Mouse (Mus musculus) adrenal gland, adult 2 months (tissue): Measurements from ENCODE around the gene Anks1b. TPM values are rescaled to one million over a fixed set of nuclear protein-coding genes. Genes with fewer than 3 reads are reported as not detected.

ENCODE experiments used
- DNase-seq: peaks from one replicate; pipeline ENCODE4 v3.0.0; 2021
- long read RNA-seq: library from polyadenylated mRNA; stranded (forward); transcript quantifications from one replicate; pipeline ENCODE4 v2.0.0, GENCODE M21; 2021
- polyA plus RNA-seq: library from polyadenylated mRNA; depleted of rRNA; stranded (reverse); fragments of >200 nt; gene quantifications from 2 replicates; pipeline ENCODE4 v1.2.3, GENCODE M21; 2012; rRNA removed
- total RNA-seq, 2 experiments: library from RNA; stranded (reverse); gene quantifications; 2 replicates each; pipeline ENCODE4 v1.2.3; 2021

The Anks1b gene
- total RNA-seq (under 1 TPM; 0.72 to 0.86 TPM), polyA plus RNA-seq (0.31 and 0.50 TPM in 2 replicates)
- long read RNA-seq, partial matches to known transcripts, result 0 of 24 reads
- long read RNA-seq, other reads (novel, unspliced or antisense), result 24 of 24 reads

DNA sequence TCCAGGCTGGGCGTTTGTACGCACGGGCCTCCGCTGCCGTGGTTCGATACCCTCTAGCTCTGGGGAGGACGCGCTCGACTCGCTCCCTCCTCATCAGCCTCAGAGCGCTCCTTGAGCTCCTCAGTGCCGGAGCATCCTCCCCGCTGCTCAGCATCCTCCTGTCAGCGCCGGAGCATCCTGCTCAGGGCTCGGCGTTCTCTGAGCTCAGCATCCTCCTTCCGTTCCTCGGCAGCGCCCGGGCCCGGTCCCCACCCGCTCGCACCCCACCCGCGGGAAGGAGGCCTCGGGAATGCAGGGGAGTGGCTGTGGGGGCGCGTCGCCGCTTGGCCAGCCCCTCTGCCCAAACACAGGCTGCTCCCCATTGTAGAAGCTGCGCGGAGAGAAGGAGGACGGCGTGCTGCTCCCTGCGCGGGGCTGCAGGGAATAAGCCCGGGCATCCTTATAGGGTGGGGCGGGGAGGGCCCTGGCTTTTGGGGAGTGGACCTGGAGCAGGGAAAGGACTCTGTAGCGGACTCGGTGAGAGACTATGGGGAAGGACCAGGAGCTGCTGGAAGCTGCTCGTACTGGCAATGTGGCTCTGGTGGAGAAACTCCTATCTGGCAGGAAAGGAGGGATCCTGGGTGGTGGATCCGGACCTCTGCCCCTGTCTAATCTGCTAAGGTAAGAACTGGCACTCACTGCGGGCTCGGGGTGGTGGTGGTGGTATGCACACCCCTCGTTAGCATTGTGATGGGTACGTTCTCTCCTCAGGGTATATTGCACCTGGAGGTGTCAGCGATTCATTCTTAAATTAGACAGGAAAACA lies at the start of gene Anks1b:
Anks1b (plus strand) TSS at position 364 of the 805 bp plus-strand sequence.
- DNase-seq, result peak; percentile 4

DNA sequence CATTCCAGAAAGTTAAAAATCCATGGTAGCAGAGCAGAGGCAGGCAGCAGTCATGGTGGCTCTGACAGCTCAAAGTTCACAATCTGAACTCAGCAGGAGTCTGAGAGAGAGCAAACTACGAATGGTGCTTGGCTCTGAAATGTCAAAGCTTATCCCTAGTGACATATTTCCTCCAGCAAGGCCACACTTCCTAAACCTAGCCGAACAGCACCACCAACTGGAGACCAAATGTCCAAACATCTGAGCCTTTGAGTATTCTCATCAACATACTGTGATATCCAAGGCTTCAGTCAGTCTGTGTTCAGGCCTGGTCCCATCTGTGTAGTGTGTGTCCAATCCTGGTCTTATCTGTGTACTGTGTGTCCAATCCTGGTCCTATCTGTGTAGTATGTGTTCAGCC lies 49.4 kb upstream of the Anks1b start:
- peak; percentile 39 for DNase-seq

DNA sequence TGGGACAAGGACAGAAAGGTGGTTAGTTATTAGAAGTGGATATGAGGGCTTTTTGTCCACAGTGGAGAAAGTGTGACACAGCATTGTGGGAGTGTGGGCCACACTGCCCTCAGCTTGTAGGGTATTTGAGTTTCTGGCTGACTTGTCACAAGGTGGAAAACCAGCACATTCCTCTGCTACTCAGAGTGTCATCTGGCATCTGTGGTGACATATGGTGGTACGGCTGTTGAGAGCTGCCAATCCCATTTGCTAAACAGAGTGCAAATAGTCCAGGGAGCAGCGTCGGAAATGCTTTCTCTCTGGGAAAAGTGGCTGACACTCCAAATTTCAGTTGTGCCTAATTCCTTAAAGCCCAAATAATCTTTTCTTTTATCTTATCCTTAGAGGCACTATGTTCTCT lies 46.4 kb upstream of the Anks1b start:
- DNase-seq, result no peak

DNA sequence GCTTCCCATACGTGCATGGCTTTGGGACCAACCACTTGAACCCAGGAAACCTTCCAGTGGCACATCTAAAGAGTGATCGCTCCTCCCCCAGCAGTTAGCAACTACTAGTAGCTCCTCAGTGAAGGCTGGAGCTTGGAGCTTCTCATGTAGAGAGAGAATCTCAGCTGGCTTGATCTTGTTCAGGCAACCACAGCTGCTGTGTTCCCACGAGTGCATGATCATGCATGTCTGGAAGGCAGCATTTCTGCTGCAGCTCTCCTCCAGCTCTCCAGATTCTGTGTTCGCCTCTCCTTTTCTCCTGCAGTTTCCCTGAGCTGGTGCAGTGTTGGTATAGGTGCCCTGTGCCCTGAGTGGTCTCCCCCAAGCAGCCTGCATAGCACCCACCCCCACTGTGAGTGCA lies 41.0 kb upstream of the Anks1b start:
- no peak for DNase-seq

DNA sequence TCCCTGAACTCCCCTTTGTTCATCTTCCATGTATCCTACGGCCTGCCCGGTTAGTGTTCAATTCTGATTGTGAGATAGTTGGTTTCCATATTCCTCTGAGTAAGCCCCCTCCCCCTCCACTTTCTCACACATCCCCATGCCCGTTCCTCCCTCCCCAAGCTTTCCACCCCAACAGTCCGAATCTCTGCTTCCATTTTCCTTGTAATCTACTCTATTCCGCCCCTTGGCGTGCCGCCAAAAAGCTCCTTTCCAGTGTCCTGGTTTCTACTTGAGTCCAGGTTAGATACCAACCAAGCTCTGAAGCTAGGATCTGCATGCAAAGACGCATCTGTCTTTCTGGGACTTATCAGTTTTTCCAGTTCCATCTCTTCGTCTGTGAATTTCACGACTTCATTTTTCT lies 40.1 kb upstream of the Anks1b start:
- DNase-seq, result no peak

GRCm38 (mm10) chr10:89837476-89837875 lies 35.8 kb upstream of the Anks1b start:
- no peak for DNase-seq

DNA sequence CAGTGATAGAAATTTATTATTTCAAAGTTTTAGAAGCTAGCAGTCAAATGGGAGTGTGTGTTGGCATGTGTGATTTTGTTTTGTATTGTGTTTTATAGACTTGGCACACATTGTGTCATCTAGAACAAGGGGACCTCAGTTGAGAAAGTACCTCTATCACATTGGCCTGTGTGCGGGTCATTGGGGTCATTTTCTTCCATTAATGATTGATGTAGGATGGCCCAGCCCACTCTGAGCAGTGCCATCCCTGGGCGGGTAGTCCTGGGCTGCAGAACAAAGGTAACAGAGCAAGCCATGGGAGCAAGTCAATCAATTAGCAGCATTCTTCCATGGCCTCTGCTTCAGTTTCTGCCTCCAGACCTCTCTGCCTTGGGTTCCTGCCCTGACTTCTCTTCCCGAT lies 34.5 kb upstream of the Anks1b start:
- DNase-seq, result no peak

DNA sequence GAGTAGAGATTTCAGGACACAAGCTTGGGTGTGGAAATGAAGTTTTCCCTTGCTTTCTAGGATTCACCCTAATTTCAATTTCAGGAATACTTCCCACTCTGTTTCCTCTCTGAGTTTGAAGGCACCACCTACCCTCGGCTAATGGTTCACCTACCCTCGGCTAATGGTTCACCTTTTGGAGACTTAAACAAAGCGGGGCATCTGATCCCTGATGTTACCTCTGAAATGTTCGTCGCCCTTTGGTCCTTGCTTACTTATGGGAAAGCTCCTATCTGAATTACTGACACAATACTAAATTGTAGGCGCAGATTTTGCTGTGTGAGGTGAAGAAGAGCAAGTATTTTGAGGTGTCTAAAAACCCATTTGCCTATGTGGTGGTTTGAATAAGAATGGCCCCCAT lies 22.4 kb upstream of the Anks1b start:
- DNase-seq, result no peak

- DNase-seq, result no peak
These were observed 17.9 kb upstream of the Anks1b start for GRCm38 (mm10) chr10:89855251-89855875.

GRCm38 (mm10) chr10:89856286-89856685 lies 17.0 kb upstream of the Anks1b start:
- no peak for DNase-seq

DNA sequence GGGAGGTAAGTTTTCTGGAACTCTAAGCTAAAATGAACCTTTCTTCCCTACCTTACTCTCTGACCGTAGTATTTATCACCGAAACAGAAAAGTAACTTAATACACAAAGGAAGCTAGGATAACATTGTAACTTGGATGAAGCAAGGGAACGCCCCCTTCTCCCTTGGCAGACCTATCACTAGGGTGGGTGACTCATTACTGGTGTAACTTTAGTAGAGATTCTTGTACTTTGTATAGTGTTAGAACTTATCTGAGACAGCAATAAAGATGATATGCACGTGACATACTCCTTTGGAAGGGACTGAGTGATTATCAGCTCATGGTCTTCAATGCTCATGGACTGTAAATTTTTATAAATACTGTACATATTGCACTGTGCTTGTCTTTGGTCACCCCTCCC lies 5.1 kb upstream of the Anks1b start:
- no peak for DNase-seq

- DNase-seq, result no peak
These were observed 4.5 kb upstream of the Anks1b start for GRCm38 (mm10) chr10:89868836-89869235.

GRCm38 (mm10) chr10:89872501-89873145 lies 686 bp upstream of the Anks1b start:
- no peak for DNase-seq

GRCm38 (mm10) chr10:89874036-89874435 lies 727 bp downstream of the Anks1b start:
- DNase-seq, result no peak

GRCm38 (mm10) chr10:89883561-89883960 lies 10.3 kb downstream of the Anks1b start:
- no peak for DNase-seq

DNA sequence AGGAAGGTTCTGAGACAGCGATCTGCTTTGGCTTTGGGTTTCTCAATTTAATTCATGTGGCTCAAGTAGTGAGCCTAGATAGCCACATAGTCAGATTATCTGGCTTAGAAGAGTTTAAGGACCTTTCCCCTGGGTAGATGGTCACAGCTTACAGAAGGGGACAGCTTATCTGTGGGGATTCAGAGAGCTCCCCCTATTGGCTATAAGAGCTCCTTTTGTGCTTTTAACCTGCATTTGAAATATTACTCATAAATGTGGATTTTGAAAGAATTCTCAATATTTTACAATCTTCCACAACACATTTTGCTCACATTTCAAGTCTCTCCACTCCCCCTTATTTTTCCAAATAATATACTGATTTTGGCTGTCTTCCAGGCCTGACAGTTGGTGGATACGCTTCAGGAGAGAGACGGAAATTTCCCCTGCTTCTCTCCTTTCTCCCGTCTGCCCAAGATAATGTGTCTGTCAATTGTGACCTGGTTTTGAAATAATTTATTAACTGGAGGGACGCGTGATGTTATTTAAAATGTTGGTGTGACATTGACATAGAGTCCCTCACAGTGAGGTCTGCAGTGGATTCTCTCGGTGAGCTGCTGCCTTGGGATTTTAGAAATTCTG lies 29.5 kb downstream of the Anks1b start:
- no peak for DNase-seq

- no peak for DNase-seq
These were observed 38.6 kb downstream of the Anks1b start for GRCm38 (mm10) chr10:89911889-89912288.

GRCm38 (mm10) chr10:89913174-89913573 lies 39.9 kb downstream of the Anks1b start:
- no peak for DNase-seq

DNA sequence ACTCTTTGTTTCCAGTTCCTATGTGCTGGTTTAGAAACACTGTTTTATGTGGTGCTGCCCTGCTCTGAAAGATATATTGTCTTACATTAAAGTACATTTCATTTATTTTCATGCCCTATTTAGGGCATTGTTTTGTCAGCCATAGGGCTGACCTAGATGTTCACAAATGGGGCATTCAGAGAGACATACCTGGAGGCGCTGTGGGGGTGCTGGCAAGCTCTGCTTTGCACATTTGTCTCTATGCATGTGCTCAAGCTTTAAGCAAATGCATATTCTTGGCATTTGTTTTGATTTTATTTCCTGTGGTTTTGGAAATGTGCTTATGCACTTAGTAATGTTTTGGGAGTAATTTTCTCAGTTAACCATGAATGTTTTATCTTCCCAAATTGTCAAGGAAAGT lies 43.8 kb downstream of the Anks1b start:
- DNase-seq, result no peak

- DNase-seq, result no peak
These were observed 48.7 kb downstream of the Anks1b start for GRCm38 (mm10) chr10:89921965-89922364.

- no peak for DNase-seq
These were observed 68.9 kb downstream of the Anks1b start for GRCm38 (mm10) chr10:89942180-89942579.

GRCm38 (mm10) chr10:89946636-89947349 lies 73.5 kb downstream of the Anks1b start:
- no peak for DNase-seq
